Mouse (Mus musculus) olfactory bulb, adult 2 months (tissue): ENCODE measurements around the gene Srp68.

ENCODE experiments used
- CTCF ChIP-seq: fragments of 200-500 bp; IDR thresholded peaks from 2 replicates; pipeline ENCODE4 v1.5.1; 2012; ENCODE audit warnings: low read depth, mild to moderate bottlenecking, low read length, moderate library complexity; ENCODE audit not compliant: insufficient read depth
- POLR2A ChIP-seq: fragments of 200-500 bp; IDR thresholded peaks from 2 replicates; pipeline ENCODE4 v1.6.1; 2012; ENCODE audit warnings: mild to moderate bottlenecking, low read depth, low read length, moderate library complexity; ENCODE audit not compliant: insufficient read depth

GRCm38 (mm10) chr11:116234901-116235300, 39.1 kb downstream of the Srp68 start:
- no peak for TF ChIP-seq CTCF
- no peak for TF ChIP-seq POLR2A
